ENCODE assay signal across 8 mouse cellular contexts in the genomic region with DNA sequence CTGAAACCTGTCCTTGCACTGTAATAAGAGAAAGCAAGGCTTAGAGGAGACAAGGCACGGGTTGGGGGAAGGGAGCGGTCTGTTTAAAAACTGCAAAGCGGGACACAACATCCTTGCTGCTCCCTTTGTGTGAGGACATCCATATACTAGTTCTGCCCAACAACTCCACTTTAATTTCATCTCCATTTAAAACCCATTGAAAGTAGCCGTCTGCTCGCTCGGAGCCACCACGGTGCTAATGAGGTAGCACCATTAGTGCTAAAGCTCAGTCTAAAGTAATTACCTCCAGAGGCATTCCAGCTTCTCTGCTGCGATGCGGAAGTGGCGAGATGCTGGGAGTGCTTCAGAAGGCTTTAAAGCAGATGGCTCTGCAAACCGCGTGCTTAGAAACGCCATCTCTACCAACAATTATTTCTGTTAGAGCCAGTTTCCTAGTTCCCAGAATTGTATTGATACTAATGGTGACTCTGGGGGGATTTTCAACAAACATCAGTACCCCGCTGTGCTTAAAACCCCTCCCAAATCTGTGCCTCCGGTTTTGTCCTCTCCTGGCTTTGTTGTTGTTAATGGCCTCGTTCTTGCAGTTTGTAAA.
A peak's percentile ranks its signal among the peaks of the same experiment; 100 is the strongest.
DNase-seq lines count a peak whose midpoint lies in the region; ATAC-seq and TF ChIP-seq lines count a peak whose summit lies in the region.

No protein-coding gene starts in this region.

- H3K9me3 ChIP-seq in heart, embryonic 10.5 days: no peaks in the 10 kb centered on the region
- H3K9me3 ChIP-seq in E14TG2a.4 (ENCODE audit: low read length): no peaks in the 10 kb centered on the region
- H3K9me3 ChIP-seq in forebrain, embryonic 16.5 days (ENCODE audit: control insufficient read depth, low read length): no peaks in the 10 kb centered on the region
- no peaks in the 10 kb centered on the region for H3K9me3 ChIP-seq in limb, embryonic 11.5 days (ENCODE audit: control insufficient read depth, low read length)
- H3K9me3 ChIP-seq in stomach, embryonic 14.5 days (ENCODE audit: control insufficient read depth, low read depth, low read length): no peaks in the 10 kb centered on the region

- H3K9ac ChIP-seq in forebrain, embryonic 16.5 days (replicated peaks; ENCODE audit: low read depth, low read length): peak overlapping the region; percentile 41; the same call in 1 of the 2 replicates
- peak overlapping the region; percentile 8; the same call in 1 of the 2 replicates for H3K9ac ChIP-seq in limb, embryonic 11.5 days (ENCODE audit: low read length)
- no peak overlapping the region for H3K9ac ChIP-seq in stomach, embryonic 14.5 days (replicated peaks; ENCODE audit: low read depth, low read length)

- H3K4me1 ChIP-seq in heart, embryonic 10.5 days: peaks cover 11% of the 10 kb centered on the region
- peaks cover 23% of the 10 kb centered on the region for H3K4me1 ChIP-seq in E14TG2a.4 (replicated peaks; ENCODE audit: low read depth, low read length)
- H3K4me1 ChIP-seq in forebrain, embryonic 16.5 days (replicated peaks; ENCODE audit: control insufficient read depth, insufficient read depth, low read length): peaks cover 10% of the 10 kb centered on the region
- H3K4me1 ChIP-seq in limb, embryonic 11.5 days (ENCODE audit: control insufficient read depth, insufficient read depth, low read length): peaks cover 9% of the 10 kb centered on the region; the same call in 1 of the 2 replicates
- H3K4me1 ChIP-seq in stomach, embryonic 14.5 days (ENCODE audit: control insufficient read depth, insufficient read depth, low read length): peaks cover 8% of the 10 kb centered on the region; the same call in 1 of the 2 replicates

- no peak for DNase-seq in heart, embryonic 10.5 days (ENCODE audit: low spot score)
- DNase-seq in heart, adult 9 months (ENCODE audit: low spot score in 2 of 2): no peak
- DNase-seq in limb, embryonic 11.5 days (ENCODE audit: low spot score): peak; percentile 74
- DNase-seq in ovary, postnatal 14 days (ENCODE audit: low spot score): no peak
- DNase-seq in adrenal gland, adult 8-10 months: no peak

- peak overlapping the region; percentile 75 for H3K27ac ChIP-seq in heart, embryonic 10.5 days
- no peak overlapping the region for H3K27ac ChIP-seq in forebrain, embryonic 16.5 days (ENCODE audit: low read length)
- H3K27ac ChIP-seq in limb, embryonic 11.5 days (replicated peaks; ENCODE audit: low read depth, low read length): peak overlapping the region; percentile 68; the same call in 1 of the 2 replicates
- H3K27ac ChIP-seq in stomach, embryonic 14.5 days (ENCODE audit: low read length): no peak overlapping the region

- H3K4me3 ChIP-seq in heart, embryonic 10.5 days: peak overlapping the region; percentile 52
- peak overlapping the region; percentile 41 for H3K4me3 ChIP-seq in E14TG2a.4 (replicated peaks; ENCODE audit: low read length)
- H3K4me3 ChIP-seq in forebrain, embryonic 16.5 days (replicated peaks; ENCODE audit: low read length): peak overlapping the region; percentile 29
- peak overlapping the region; percentile 16; the same call in 1 of the 2 replicates for H3K4me3 ChIP-seq in limb, embryonic 11.5 days (ENCODE audit: low read depth, low read length)
- no peak overlapping the region for H3K4me3 ChIP-seq in stomach, embryonic 14.5 days (ENCODE audit: low read depth, low read length)

- no peaks in the 10 kb centered on the region for H3K27me3 ChIP-seq in heart, embryonic 10.5 days (ENCODE audit: insufficient read depth, poor library complexity, severe bottlenecking)
- H3K27me3 ChIP-seq in E14TG2a.4 (ENCODE audit: insufficient read depth, low read length): peaks cover 61% of the 10 kb centered on the region
- H3K27me3 ChIP-seq in forebrain, embryonic 16.5 days (replicated peaks; ENCODE audit: control insufficient read depth, insufficient read depth, low read length): no peaks in the 10 kb centered on the region
- no peaks in the 10 kb centered on the region for H3K27me3 ChIP-seq in limb, embryonic 11.5 days (ENCODE audit: control insufficient read depth, insufficient read depth, low read length)
- H3K27me3 ChIP-seq in stomach, embryonic 14.5 days (ENCODE audit: control insufficient read depth, insufficient read depth, low read length): no peaks in the 10 kb centered on the region

- 2% methylated on average over 16 of the region's 16 CpGs for WGBS in heart, embryonic 10.5 days
- WGBS in forebrain, embryonic 16.5 days: 2% methylated on average over 16 of the region's 16 CpGs
- WGBS in limb, embryonic 11.5 days: 2% methylated on average over 16 of the region's 16 CpGs
- 10% methylated on average over 16 of the region's 16 CpGs for WGBS in stomach, embryonic 14.5 days

- H3K36me3 ChIP-seq in heart, embryonic 10.5 days: no peaks in the 10 kb centered on the region
- H3K36me3 ChIP-seq in E14TG2a.4 (ENCODE audit: insufficient read depth, low read length): no peaks in the 10 kb centered on the region
- H3K36me3 ChIP-seq in forebrain, embryonic 16.5 days (ENCODE audit: control insufficient read depth, insufficient read depth): no peaks in the 10 kb centered on the region
- H3K36me3 ChIP-seq in limb, embryonic 11.5 days (ENCODE audit: control insufficient read depth, insufficient read depth, low read length): no peaks in the 10 kb centered on the region
- no peaks in the 10 kb centered on the region for H3K36me3 ChIP-seq in stomach, embryonic 14.5 days (ENCODE audit: control insufficient read depth, insufficient read depth, low read length)

- no peak for TF ChIP-seq CTCF in E14TG2a.4 (conservative IDR thresholded peaks at IDR 0.05; ENCODE audit: low read length)

- H3K4me2 ChIP-seq in forebrain, embryonic 16.5 days (ENCODE audit: low read length): peak overlapping the region; percentile 51
- peak overlapping the region; percentile 37 for H3K4me2 ChIP-seq in limb, embryonic 11.5 days (ENCODE audit: low read depth, severe bottlenecking)
- peak overlapping the region; percentile 37 for H3K4me2 ChIP-seq in stomach, embryonic 14.5 days (replicated peaks; ENCODE audit: low read depth, low read length)

- peak; percentile 82 for ATAC-seq in forebrain, embryonic 16.5 days
- 0 out of 2 replicates have a peak, but pooled peaks have one; percentile 33 for ATAC-seq in limb, embryonic 11.5 days (ENCODE audit: insufficient number of reproducible peaks, low FRiP score, low TSS enrichment, low read depth)
- ATAC-seq in stomach, embryonic 14.5 days (ENCODE audit: insufficient number of reproducible peaks, insufficient read depth, low FRiP score, low read depth): no peak

Comparison
In these comparisons a context has a peak if more than half of its experiments do, and no peak if none do; other contexts are left out.
1. H3K27ac ChIP-seq: peak in heart, embryonic 10.5 days (single experiment) and limb, embryonic 11.5 days (single experiment); none in forebrain, embryonic 16.5 days (single experiment) and stomach, embryonic 14.5 days (single experiment).
2. Peak in every context shown above with its lines, with median percentiles within 50 percentile points of each other: H3K4me2 ChIP-seq.